Mouse (Mus musculus): ENCODE measurements around the gene Lpin1. TPM values are rescaled to one million over a fixed set of nuclear protein-coding genes. Genes with fewer than 3 reads are reported as not detected.

Lpin1 gene
- polyA plus RNA-seq, 1 experiment from 2014 or later, result 12.6 TPM

DNA sequence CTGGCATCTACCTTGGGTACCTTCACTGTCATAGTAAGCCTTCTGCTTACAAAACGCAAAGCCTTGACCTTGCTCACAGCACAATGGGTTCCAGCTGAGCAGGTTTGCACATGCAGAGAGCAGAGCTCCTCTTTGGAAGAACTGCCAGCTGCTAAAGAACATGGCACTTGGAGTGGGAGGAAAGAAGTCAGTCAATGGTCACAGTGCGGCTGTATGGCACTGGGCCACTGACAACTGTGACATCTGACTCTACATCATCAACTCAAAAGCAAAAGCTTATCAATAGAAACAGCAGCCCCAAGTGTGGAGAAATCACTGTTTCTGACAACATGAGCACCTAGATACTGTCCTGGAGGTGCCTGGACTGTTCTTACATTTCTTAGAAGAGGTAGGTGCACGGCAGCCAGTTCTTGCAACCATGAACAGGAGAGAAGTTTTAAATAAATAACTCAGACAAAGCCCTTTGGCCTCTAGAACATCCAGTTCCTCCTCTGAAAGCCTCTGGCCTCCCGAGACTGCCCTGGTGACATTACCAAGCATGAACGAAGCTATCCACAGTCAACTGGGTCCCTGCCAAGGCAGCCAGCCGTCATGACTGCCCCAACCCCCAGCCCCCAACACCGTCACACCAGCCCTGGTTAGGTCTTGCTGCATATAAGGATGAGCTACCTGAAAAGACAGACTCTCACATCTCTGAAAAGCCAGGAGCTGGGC, 19.5 kb upstream of the Lpin1 start:
- Histone ChIP-seq H3K9ac (ENCODE audit: low read depth, low read length) (no peak overlapping the region), H3K4me2 (ENCODE audit: low read depth, low read length) (no peak overlapping the region), H3K36me3 (ENCODE audit: control insufficient read depth, insufficient read depth) (no peaks in the 10 kb centered on the region), H3K9me3 (replicated peaks; ENCODE audit: control insufficient read depth, low read length) (no peaks in the 10 kb centered on the region), H3K4me1 (ENCODE audit: control insufficient read depth, low read depth, low read length) (no peaks in the 10 kb centered on the region; the same call in 1 of the 2 replicates), H3K4me3 (ENCODE audit: low read depth, low read length) (no peak overlapping the region), H3K27me3 (ENCODE audit: control insufficient read depth, insufficient read depth, low read depth, low read length) (no peaks in the 10 kb centered on the region), H3K27ac (ENCODE audit: low read length) (no peak overlapping the region)
- WGBS (ENCODE audit: insufficient replicate concordance), result 50% methylated on average over 7 of the region's 7 CpGs
- no peak for ATAC-seq (ENCODE audit: low read depth)

DNA sequence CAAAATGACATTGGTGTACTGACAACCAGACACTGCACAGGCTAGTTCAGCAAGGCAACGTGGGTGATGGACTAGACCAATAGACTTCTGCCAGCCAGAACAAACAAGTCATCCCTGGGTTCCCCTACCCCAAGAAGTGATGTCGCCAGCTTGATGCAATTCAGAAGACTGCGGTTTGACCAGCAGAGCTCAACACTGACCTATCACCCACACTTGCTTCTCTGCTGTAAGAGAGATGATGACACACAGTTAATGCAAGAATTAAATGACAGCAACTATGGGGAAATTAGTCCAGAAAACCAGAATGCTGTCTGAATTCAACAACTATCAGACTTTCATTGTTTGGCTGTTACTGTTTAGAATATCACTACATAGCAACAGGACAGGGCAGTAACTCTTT, 9.5 kb upstream of the Lpin1 start:
- ATAC-seq (ENCODE audit: low read depth), result no peak
- Histone ChIP-seq H3K4me2 (ENCODE audit: low read depth, low read length) (no peak overlapping the region), H3K4me3 (ENCODE audit: low read depth, low read length) (no peak overlapping the region), H3K36me3 (ENCODE audit: control insufficient read depth, insufficient read depth) (no peaks in the 10 kb centered on the region), H3K4me1 (ENCODE audit: control insufficient read depth, low read depth, low read length) (no peaks in the 10 kb centered on the region; the same call in 1 of the 2 replicates), H3K27ac (ENCODE audit: low read length) (no peak overlapping the region), H3K9me3 (replicated peaks; ENCODE audit: control insufficient read depth, low read length) (no peaks in the 10 kb centered on the region), H3K27me3 (ENCODE audit: control insufficient read depth, insufficient read depth, low read depth, low read length) (no peaks in the 10 kb centered on the region), H3K9ac (ENCODE audit: low read depth, low read length) (no peak overlapping the region)
- WGBS (ENCODE audit: insufficient replicate concordance), result 50% methylated on average over 3 of the region's 3 CpGs

DNA sequence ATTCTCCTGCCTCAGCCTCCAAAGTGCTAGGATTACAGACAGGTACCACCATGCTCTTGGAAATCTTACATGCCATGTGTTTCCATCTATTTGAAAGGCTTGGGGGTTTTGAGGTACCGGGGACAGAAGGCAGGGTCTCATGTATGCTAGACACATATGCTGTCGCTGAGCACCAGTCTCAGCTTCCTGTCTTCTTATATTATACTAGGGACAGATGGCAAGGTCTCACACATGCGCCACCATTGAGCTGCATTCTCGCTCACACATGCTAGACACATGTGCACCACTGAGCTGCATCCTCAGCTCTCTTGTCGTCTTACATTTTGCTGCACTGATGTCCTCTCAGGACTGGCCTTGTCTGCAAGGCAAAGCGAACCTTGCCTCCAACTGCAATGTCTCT, 8.7 kb upstream of the Lpin1 start:
- no peak overlapping the region for H3K27ac ChIP-seq (ENCODE audit: low read length)
- no peak overlapping the region for H3K9ac ChIP-seq (ENCODE audit: low read depth, low read length)
- no peak overlapping the region for H3K4me3 ChIP-seq (ENCODE audit: low read depth, low read length)
- ATAC-seq (ENCODE audit: low read depth), result no peak
- no peaks in the 10 kb centered on the region for H3K9me3 ChIP-seq (replicated peaks; ENCODE audit: control insufficient read depth, low read length)
- H3K4me2 ChIP-seq (ENCODE audit: low read depth, low read length), result no peak overlapping the region
- H3K4me1 ChIP-seq (ENCODE audit: control insufficient read depth, low read depth, low read length), result no peaks in the 10 kb centered on the region; the same call in 1 of the 2 replicates
- 56% methylated on average over 6 of the region's 6 CpGs for WGBS (ENCODE audit: insufficient replicate concordance)
- H3K27me3 ChIP-seq (ENCODE audit: control insufficient read depth, insufficient read depth, low read depth, low read length), result no peaks in the 10 kb centered on the region
- H3K36me3 ChIP-seq (ENCODE audit: control insufficient read depth, insufficient read depth), result no peaks in the 10 kb centered on the region

DNA sequence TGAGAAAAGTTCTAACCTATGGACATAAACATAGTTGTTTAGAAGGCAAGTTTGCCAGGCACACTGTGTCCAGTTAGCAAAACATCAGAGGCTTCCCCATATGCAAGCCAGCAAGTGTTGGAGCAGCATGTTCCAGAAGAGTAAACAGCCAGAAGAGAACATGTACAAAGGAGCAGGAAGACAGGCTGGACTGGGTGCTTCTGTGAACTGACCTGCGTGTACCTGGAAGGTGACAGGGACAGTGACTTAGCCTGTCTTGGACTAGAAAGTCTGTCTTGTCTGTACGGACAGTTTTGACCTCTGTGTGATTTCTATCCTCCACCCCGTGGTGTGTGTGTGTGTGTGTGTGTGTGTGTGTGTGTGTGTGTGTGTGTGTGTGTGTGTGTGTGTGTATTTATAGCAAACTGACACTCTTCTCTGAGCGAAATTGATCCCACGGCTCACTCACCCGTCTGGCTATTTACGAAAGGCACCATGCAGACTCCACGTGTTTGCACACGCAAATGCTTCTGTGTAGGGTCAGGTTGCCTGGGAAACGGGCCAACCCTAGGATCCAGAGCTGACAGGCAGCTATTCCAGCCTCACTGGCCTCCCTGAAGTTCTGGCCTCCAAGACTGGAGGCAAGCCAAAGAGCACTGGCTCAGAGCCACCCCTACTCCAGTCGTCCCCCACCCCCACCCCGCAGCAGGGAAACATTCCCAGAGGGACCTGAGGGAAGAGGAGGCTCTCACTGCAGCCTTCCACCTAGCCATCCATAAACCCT, 7.9 kb upstream of the Lpin1 start:
- 53% methylated on average over 12 of the region's 12 CpGs for WGBS (ENCODE audit: insufficient replicate concordance)
- Histone ChIP-seq H3K4me3 (ENCODE audit: low read depth, low read length) (no peak overlapping the region), H3K36me3 (ENCODE audit: control insufficient read depth, insufficient read depth) (no peaks in the 10 kb centered on the region), H3K9me3 (replicated peaks; ENCODE audit: control insufficient read depth, low read length) (no peaks in the 10 kb centered on the region), H3K27ac (ENCODE audit: low read length) (peak overlapping the region; percentile 32), H3K4me1 (ENCODE audit: control insufficient read depth, low read depth, low read length) (no peaks in the 10 kb centered on the region; the same call in 1 of the 2 replicates), H3K4me2 (ENCODE audit: low read depth, low read length) (no peak overlapping the region), H3K9ac (ENCODE audit: low read depth, low read length) (no peak overlapping the region), H3K27me3 (ENCODE audit: control insufficient read depth, insufficient read depth, low read depth, low read length) (no peaks in the 10 kb centered on the region)
- ATAC-seq (ENCODE audit: low read depth), result peak; percentile 93

DNA sequence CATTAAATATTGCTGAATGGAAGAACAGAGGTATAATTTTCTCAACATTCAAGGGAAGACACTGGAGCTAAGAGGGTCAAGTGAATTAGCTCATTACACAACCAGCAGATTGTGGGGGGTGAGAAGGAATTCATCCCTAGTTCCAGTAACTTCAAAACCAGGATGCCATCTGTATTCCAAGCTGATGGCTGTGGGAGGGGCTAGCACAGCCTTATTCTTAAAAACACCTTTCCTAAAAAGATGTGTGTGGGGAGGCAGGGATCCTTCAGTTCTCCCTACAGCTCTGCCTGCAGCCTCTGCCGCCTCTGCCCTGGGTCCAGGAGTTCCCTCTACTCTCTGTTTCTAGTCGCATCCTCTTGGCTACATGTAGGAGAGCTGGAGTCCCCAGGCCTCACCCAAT, 5.0 kb upstream of the Lpin1 start:
- Histone ChIP-seq H3K36me3 (ENCODE audit: control insufficient read depth, insufficient read depth) (no peaks in the 10 kb centered on the region), H3K27ac (ENCODE audit: low read length) (no peak overlapping the region), H3K9ac (ENCODE audit: low read depth, low read length) (no peak overlapping the region), H3K4me1 (ENCODE audit: control insufficient read depth, low read depth, low read length) (no peaks in the 10 kb centered on the region; the same call in 1 of the 2 replicates), H3K9me3 (replicated peaks; ENCODE audit: control insufficient read depth, low read length) (no peaks in the 10 kb centered on the region), H3K4me3 (ENCODE audit: low read depth, low read length) (no peak overlapping the region), H3K27me3 (ENCODE audit: control insufficient read depth, insufficient read depth, low read depth, low read length) (no peaks in the 10 kb centered on the region), H3K4me2 (ENCODE audit: low read depth, low read length) (no peak overlapping the region)
- 76% methylated on average over 2 of the region's 2 CpGs for WGBS (ENCODE audit: insufficient replicate concordance)
- ATAC-seq (ENCODE audit: low read depth), result no peak

DNA sequence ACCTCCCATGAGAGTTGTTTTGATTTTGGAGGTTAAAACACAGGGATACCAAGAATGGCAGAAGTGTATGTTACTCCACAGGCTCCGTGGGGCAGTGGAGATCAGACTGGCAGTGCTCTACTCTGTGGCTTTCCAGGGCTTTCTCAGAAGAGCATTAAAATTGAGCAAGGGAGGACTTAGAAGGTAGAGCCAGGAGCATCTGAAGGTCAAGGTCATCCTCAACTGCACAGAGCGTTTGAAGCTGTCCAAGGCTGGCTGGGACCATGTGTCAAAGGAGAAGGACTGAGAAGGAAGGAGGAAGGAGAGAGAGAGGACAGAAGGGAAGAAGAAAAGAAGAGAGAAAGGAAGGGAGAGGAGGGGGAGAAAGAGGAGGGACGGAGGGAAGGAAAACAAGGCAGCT, 3.8 kb upstream of the Lpin1 start:
- Histone ChIP-seq H3K4me1 (ENCODE audit: control insufficient read depth, low read depth, low read length) (no peaks in the 10 kb centered on the region; the same call in 1 of the 2 replicates), H3K36me3 (ENCODE audit: control insufficient read depth, insufficient read depth) (no peaks in the 10 kb centered on the region), H3K4me2 (ENCODE audit: low read depth, low read length) (no peak overlapping the region), H3K27me3 (ENCODE audit: control insufficient read depth, insufficient read depth, low read depth, low read length) (no peaks in the 10 kb centered on the region), H3K4me3 (ENCODE audit: low read depth, low read length) (no peak overlapping the region), H3K9ac (ENCODE audit: low read depth, low read length) (no peak overlapping the region), H3K9me3 (replicated peaks; ENCODE audit: control insufficient read depth, low read length) (no peaks in the 10 kb centered on the region), H3K27ac (ENCODE audit: low read length) (no peak overlapping the region)
- no peak for ATAC-seq (ENCODE audit: low read depth)
- WGBS (ENCODE audit: insufficient replicate concordance), result 50% methylated on average over 3 of the region's 3 CpGs

DNA sequence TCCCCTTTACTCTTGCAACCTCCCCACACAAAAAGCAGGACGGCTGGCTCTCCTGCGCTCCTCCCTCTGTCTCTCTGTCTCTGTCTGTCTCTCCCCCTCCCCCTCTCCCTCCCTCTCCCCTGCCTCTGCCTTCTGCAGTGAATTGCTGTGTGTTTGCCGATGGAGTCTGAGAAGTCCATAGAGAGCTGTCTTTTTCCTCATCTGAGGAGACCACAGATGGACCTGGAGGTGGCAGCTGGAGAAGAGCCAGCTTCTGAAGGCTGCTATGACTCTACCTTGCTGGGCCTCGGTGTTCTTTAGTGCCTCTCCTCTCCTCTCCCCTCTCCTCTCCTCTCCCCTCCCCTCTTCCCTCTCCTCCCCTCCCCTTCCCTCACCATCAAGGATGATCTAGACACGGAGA, 5.1 kb downstream of the Lpin1 start:
- 53% methylated on average over 5 of the region's 5 CpGs for WGBS (ENCODE audit: insufficient replicate concordance)

DNA sequence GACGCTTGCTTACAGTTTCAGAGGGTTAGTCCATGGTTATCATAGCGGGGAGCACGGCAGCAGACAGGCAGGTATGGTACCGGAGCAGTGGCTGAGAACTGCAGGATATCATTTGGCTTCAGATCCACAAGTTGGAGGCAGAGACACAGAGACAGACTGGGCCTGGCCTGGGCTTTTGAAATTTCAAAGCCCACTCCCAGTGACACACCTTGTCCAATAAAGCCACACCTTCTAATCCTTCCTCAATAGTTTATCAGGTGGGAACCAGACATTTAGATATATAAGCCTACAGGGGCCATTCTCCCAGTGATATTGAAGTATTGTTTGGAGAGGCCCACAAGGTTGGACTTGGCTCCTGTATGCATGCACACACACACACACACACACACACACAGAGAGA, 8.5 kb downstream of the Lpin1 start:
- H3K9me3 ChIP-seq (replicated peaks; ENCODE audit: control insufficient read depth, low read length), result no peaks in the 10 kb centered on the region
- no peaks in the 10 kb centered on the region for H3K4me1 ChIP-seq (ENCODE audit: control insufficient read depth, low read depth, low read length)
- 77% methylated on average over 4 of the region's 4 CpGs for WGBS (ENCODE audit: insufficient replicate concordance)
- ATAC-seq (ENCODE audit: low read depth), result no peak
- H3K27me3 ChIP-seq (ENCODE audit: control insufficient read depth, insufficient read depth, low read depth, low read length), result no peaks in the 10 kb centered on the region
- H3K4me3 ChIP-seq (ENCODE audit: low read depth, low read length), result no peak overlapping the region
- H3K36me3 ChIP-seq (ENCODE audit: control insufficient read depth, insufficient read depth), result no peaks in the 10 kb centered on the region
- H3K4me2 ChIP-seq (ENCODE audit: low read depth, low read length), result no peak overlapping the region
- H3K9ac ChIP-seq (ENCODE audit: low read depth, low read length), result no peak overlapping the region
- no peak overlapping the region for H3K27ac ChIP-seq (ENCODE audit: low read length)

More for the DNA sequence above, 5.1 kb downstream of the Lpin1 start:
- no peaks in the 10 kb centered on the region for H3K9me3 ChIP-seq (replicated peaks; ENCODE audit: control insufficient read depth, low read length)
- ATAC-seq (ENCODE audit: low read depth), result no peak
- no peak overlapping the region for H3K4me3 ChIP-seq (ENCODE audit: low read depth, low read length)
- H3K9ac ChIP-seq (ENCODE audit: low read depth, low read length), result no peak overlapping the region
- no peaks in the 10 kb centered on the region for H3K27me3 ChIP-seq (ENCODE audit: control insufficient read depth, insufficient read depth, low read depth, low read length)
- no peaks in the 10 kb centered on the region for H3K36me3 ChIP-seq (ENCODE audit: control insufficient read depth, insufficient read depth)
- no peak overlapping the region for H3K27ac ChIP-seq (ENCODE audit: low read length)
- no peak overlapping the region for H3K4me2 ChIP-seq (ENCODE audit: low read depth, low read length)
- no peaks in the 10 kb centered on the region for H3K4me1 ChIP-seq (ENCODE audit: control insufficient read depth, low read depth, low read length)

DNA sequence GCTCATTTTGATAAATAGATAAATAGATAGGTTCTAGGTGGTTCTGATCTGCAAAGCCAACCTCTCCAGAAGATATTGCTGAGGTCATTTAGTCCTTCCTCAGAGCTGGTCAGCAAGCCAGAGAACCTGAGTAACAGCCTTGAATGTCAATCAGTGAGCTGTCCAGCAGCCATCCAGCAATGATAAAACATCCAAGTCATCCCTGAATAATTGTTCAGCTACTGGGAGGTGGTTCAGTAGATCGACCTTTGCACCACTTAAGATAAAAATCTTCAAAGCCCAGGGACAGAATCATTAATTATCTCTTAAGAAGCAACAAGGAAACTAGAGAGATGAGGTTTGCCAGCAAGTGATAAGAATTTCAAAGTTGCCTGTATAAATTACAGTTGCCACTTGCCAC, 10.4 kb downstream of the Lpin1 start:
- WGBS (ENCODE audit: insufficient replicate concordance), result 24% methylated on average over 1 of the region's 1 CpGs

More for the DNA sequence above, 10.4 kb downstream of the Lpin1 start:
- Histone ChIP-seq H3K4me1 (ENCODE audit: control insufficient read depth, low read depth, low read length) (no peaks in the 10 kb centered on the region), H3K4me3 (ENCODE audit: low read depth, low read length) (no peak overlapping the region), H3K4me2 (ENCODE audit: low read depth, low read length) (no peak overlapping the region), H3K9me3 (replicated peaks; ENCODE audit: control insufficient read depth, low read length) (no peaks in the 10 kb centered on the region), H3K27ac (ENCODE audit: low read length) (no peak overlapping the region), H3K27me3 (ENCODE audit: control insufficient read depth, insufficient read depth, low read depth, low read length) (no peaks in the 10 kb centered on the region), H3K36me3 (ENCODE audit: control insufficient read depth, insufficient read depth) (no peaks in the 10 kb centered on the region), H3K9ac (ENCODE audit: low read depth, low read length) (no peak overlapping the region)
- ATAC-seq (ENCODE audit: low read depth), result no peak

Data from liver, embryonic 16.5 days (tissue).